Mouse (Mus musculus): ENCODE results near the gene Slc24a3. TPM values are rescaled to one million over a fixed set of nuclear protein-coding genes. Genes with fewer than 3 reads are reported as not detected.

Gene Slc24a3
- polyA plus RNA-seq, 1 experiment from 2014 or later, result 2.1 TPM

DNA sequence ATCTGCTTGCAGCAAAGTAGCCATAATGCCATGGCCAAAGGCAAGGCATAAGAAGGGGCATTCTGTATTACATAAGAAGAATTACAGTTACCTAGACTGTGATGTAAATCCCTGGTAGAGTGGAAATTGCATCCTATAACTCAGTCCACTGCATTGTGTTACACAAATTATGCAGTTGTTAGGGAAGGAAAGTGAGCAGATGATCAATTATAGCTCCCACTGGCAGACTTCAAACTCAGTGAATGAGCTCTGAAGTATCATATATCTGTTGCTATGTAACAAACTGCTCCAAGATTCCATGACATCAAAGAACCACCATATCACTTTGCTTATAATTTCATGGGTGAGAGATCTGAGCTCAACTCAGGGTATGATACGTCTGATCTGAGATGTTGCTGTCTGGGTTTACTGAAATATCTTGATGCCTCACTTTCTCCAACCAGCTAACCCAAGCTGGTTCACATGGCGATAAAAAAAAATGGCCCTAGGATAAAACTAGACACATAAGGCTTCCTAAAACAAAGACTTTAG lies 387.2 kb downstream of the Slc24a3 start:
- Histone ChIP-seq H3K27ac (ENCODE audit: low read depth, low read length) (no peak overlapping the region), H3K9me3 (ENCODE audit: control insufficient read depth, low read length) (no peaks in the 10 kb centered on the region), H3K36me3 (ENCODE audit: control insufficient read depth, insufficient read depth, low read length) (no peaks in the 10 kb centered on the region), H3K4me1 (replicated peaks; ENCODE audit: control insufficient read depth, insufficient read depth, low read length) (no peaks in the 10 kb centered on the region), H3K9ac (ENCODE audit: low read depth, low read length) (no peak overlapping the region), H3K4me2 (no peak overlapping the region), H3K27me3 (replicated peaks; ENCODE audit: control insufficient read depth, insufficient read depth, low read length) (no peaks in the 10 kb centered on the region), H3K4me3 (ENCODE audit: low read depth, low read length) (no peak overlapping the region)
- DNase-seq (ENCODE audit: low spot score), result no peak
- WGBS, result 77% methylated on average over 2 of the region's 2 CpGs
- no peak for ATAC-seq (replicated peaks; ENCODE audit: low FRiP score)

GRCm38 (mm10) chr2:145555713-145556112 lies 388.2 kb downstream of the Slc24a3 start:
- DNase-seq (ENCODE audit: low spot score) (no peak), ATAC-seq (replicated peaks; ENCODE audit: low FRiP score) (no peak)
- 76% methylated on average over 2 of the region's 2 CpGs for WGBS
- Histone ChIP-seq H3K4me1 (replicated peaks; ENCODE audit: control insufficient read depth, insufficient read depth, low read length) (no peaks in the 10 kb centered on the region), H3K9me3 (ENCODE audit: control insufficient read depth, low read length) (no peaks in the 10 kb centered on the region), H3K9ac (ENCODE audit: low read depth, low read length) (no peak overlapping the region), H3K27me3 (replicated peaks; ENCODE audit: control insufficient read depth, insufficient read depth, low read length) (no peaks in the 10 kb centered on the region), H3K4me2 (no peak overlapping the region), H3K27ac (ENCODE audit: low read depth, low read length) (no peak overlapping the region), H3K36me3 (ENCODE audit: control insufficient read depth, insufficient read depth, low read length) (no peaks in the 10 kb centered on the region), H3K4me3 (ENCODE audit: low read depth, low read length) (no peak overlapping the region)

GRCm38 (mm10) chr2:145557361-145557931 lies 389.9 kb downstream of the Slc24a3 start:
- ATAC-seq (replicated peaks; ENCODE audit: low FRiP score) (peak; percentile 63), DNase-seq (ENCODE audit: low spot score) (no peak)
- Histone ChIP-seq H3K9me3 (ENCODE audit: control insufficient read depth, low read length) (no peaks in the 10 kb centered on the region), H3K4me2 (no peak overlapping the region), H3K27ac (ENCODE audit: low read depth, low read length) (no peak overlapping the region), H3K36me3 (ENCODE audit: control insufficient read depth, insufficient read depth, low read length) (no peaks in the 10 kb centered on the region), H3K4me1 (replicated peaks; ENCODE audit: control insufficient read depth, insufficient read depth, low read length) (no peaks in the 10 kb centered on the region), H3K4me3 (ENCODE audit: low read depth, low read length) (no peak overlapping the region), H3K9ac (ENCODE audit: low read depth, low read length) (no peak overlapping the region), H3K27me3 (replicated peaks; ENCODE audit: control insufficient read depth, insufficient read depth, low read length) (no peaks in the 10 kb centered on the region)
- whole genome bisulfite sequencing, result 19% methylated on average over 1 of the region's 1 CpGs

DNA sequence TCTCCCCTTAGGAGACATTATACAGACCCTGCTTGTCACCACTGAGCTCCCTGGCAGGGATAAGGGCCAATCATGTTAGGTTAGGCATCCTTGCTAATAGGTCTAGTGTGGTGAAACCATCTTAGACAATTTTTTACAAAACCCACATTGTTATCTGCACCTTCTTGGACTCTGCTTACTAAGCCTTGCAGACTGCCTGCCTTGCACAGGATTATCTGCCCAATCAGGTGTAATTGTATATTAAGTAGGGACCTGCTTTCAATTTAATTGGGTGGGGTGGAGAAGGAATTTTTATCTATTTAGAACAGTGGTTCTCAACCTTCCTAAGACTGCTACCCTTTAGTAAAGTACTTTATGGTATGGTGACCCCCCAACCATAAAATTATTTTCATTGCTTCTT lies 394.9 kb downstream of the Slc24a3 start:
- ATAC-seq (replicated peaks; ENCODE audit: low FRiP score) (peak; percentile 74), DNase-seq (ENCODE audit: low spot score) (no peak)
- H3K27ac ChIP-seq (ENCODE audit: low read depth, low read length), result no peak overlapping the region
- no peak overlapping the region for H3K4me2 ChIP-seq
- no peaks in the 10 kb centered on the region; the same call in 1 of the 2 replicates for H3K4me1 ChIP-seq (replicated peaks; ENCODE audit: control insufficient read depth, insufficient read depth, low read length)
- no peaks in the 10 kb centered on the region for H3K27me3 ChIP-seq (replicated peaks; ENCODE audit: control insufficient read depth, insufficient read depth, low read length)
- H3K9ac ChIP-seq (ENCODE audit: low read depth, low read length), result no peak overlapping the region
- no peak overlapping the region for H3K4me3 ChIP-seq (ENCODE audit: low read depth, low read length)
- no peaks in the 10 kb centered on the region for H3K9me3 ChIP-seq (ENCODE audit: control insufficient read depth, low read length)
- H3K36me3 ChIP-seq (ENCODE audit: control insufficient read depth, insufficient read depth, low read length), result no peaks in the 10 kb centered on the region

DNA sequence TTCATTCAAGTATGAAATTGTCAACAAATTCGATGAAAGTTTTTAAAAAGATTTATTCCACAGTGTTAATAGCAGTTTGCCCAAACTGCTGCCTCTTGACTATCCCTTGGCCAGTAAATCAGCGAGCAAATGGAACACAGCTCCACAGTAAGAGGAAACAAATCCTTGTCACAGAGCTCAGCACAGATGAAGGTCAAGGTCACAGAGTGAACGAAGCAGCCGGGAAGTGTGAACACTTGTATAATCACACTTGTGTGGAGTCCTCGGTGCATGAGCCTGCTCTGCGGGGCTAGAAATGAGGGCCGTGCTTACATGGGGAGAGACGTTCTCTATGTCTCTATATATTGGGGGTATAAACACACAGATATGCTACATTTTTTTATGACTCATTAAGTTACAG lies 397.0 kb downstream of the Slc24a3 start:
- 81% methylated on average over 8 of the region's 8 CpGs for WGBS
- DNase-seq (ENCODE audit: low spot score) (no peak), ATAC-seq (replicated peaks; ENCODE audit: low FRiP score) (no peak)
- no peak overlapping the region for H3K4me2 ChIP-seq
- no peaks in the 10 kb centered on the region; the same call in 1 of the 2 replicates for H3K4me1 ChIP-seq (replicated peaks; ENCODE audit: control insufficient read depth, insufficient read depth, low read length)
- H3K4me3 ChIP-seq (ENCODE audit: low read depth, low read length), result no peak overlapping the region
- no peaks in the 10 kb centered on the region for H3K36me3 ChIP-seq (ENCODE audit: control insufficient read depth, insufficient read depth, low read length)
- no peak overlapping the region for H3K9ac ChIP-seq (ENCODE audit: low read depth, low read length)
- H3K27me3 ChIP-seq (replicated peaks; ENCODE audit: control insufficient read depth, insufficient read depth, low read length), result no peaks in the 10 kb centered on the region
- H3K27ac ChIP-seq (ENCODE audit: low read depth, low read length), result no peak overlapping the region
- no peaks in the 10 kb centered on the region for H3K9me3 ChIP-seq (ENCODE audit: control insufficient read depth, low read length)

DNA sequence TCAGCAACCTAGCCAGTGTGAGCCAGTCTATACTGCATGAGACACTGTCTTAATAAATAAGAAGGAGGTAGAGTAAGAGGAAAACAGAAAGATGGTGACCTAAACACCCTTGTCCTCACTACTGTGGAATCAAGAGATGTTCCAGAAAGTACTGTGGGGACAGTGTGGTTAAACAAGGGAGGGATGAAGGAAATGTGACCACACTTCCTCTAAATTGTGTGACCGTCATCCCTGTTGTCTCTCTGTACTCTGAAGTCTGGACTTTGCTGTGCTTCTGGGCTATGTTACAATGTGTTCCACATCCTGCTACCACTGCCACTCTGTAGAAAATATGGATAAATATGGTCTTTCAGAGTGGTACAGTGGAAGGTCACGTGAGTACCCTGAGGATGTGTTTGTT lies 399.4 kb downstream of the Slc24a3 start:
- H3K27ac ChIP-seq (ENCODE audit: low read depth, low read length), result no peak overlapping the region
- no peaks in the 10 kb centered on the region; the same call in 1 of the 2 replicates for H3K4me1 ChIP-seq (replicated peaks; ENCODE audit: control insufficient read depth, insufficient read depth, low read length)
- no peaks in the 10 kb centered on the region for H3K9me3 ChIP-seq (ENCODE audit: control insufficient read depth, low read length)
- no peak overlapping the region for H3K4me2 ChIP-seq
- no peaks in the 10 kb centered on the region for H3K27me3 ChIP-seq (replicated peaks; ENCODE audit: control insufficient read depth, insufficient read depth, low read length)
- H3K4me3 ChIP-seq (ENCODE audit: low read depth, low read length), result no peak overlapping the region
- ATAC-seq (replicated peaks; ENCODE audit: low FRiP score), result no peak
- no peaks in the 10 kb centered on the region for H3K36me3 ChIP-seq (ENCODE audit: control insufficient read depth, insufficient read depth, low read length)
- no peak overlapping the region for H3K9ac ChIP-seq (ENCODE audit: low read depth, low read length)
- 69% methylated on average over 2 of the region's 2 CpGs for WGBS
- DNase-seq (ENCODE audit: low spot score), result no peak

DNA sequence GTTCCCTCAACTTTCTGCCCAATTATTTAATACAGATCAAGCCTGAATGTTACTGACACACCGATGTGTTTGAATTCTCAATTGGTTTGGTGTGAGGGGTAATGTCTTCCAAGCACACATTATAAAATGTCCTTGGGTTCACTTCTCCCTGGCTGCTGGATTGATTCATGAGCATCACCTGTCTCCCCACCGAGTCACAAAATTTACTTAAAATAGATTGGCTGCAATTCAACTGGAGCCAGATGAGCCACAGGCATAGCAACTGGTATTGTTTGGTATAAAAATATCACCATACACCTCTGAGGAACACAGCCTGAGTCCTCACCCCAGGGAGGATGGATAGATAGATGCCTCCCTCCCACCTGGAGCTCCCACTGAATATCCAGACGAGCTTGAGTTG lies 404.4 kb downstream of the Slc24a3 start:
- H3K36me3 ChIP-seq (ENCODE audit: control insufficient read depth, insufficient read depth, low read length), result no peaks in the 10 kb centered on the region
- ATAC-seq (replicated peaks; ENCODE audit: low FRiP score), result no peak
- no peaks in the 10 kb centered on the region for H3K9me3 ChIP-seq (ENCODE audit: control insufficient read depth, low read length)
- no peak overlapping the region for H3K4me2 ChIP-seq
- no peak for DNase-seq (ENCODE audit: low spot score)
- 69% methylated on average over 3 of the region's 3 CpGs for WGBS
- H3K9ac ChIP-seq (ENCODE audit: low read depth, low read length), result no peak overlapping the region
- no peaks in the 10 kb centered on the region for H3K4me1 ChIP-seq (replicated peaks; ENCODE audit: control insufficient read depth, insufficient read depth, low read length)
- no peaks in the 10 kb centered on the region for H3K27me3 ChIP-seq (replicated peaks; ENCODE audit: control insufficient read depth, insufficient read depth, low read length)
- no peak overlapping the region for H3K4me3 ChIP-seq (ENCODE audit: low read depth, low read length)
- H3K27ac ChIP-seq (ENCODE audit: low read depth, low read length), result no peak overlapping the region

- Histone ChIP-seq H3K4me1 (replicated peaks; ENCODE audit: control insufficient read depth, insufficient read depth, low read length) (no peaks in the 10 kb centered on the region), H3K27me3 (replicated peaks; ENCODE audit: control insufficient read depth, insufficient read depth, low read length) (no peaks in the 10 kb centered on the region), H3K9me3 (ENCODE audit: control insufficient read depth, low read length) (no peaks in the 10 kb centered on the region), H3K9ac (ENCODE audit: low read depth, low read length) (no peak overlapping the region), H3K4me3 (ENCODE audit: low read depth, low read length) (no peak overlapping the region), H3K27ac (ENCODE audit: low read depth, low read length) (no peak overlapping the region), H3K4me2 (no peak overlapping the region), H3K36me3 (ENCODE audit: control insufficient read depth, insufficient read depth, low read length) (no peaks in the 10 kb centered on the region)
- WGBS, result 69% methylated on average over 4 of the region's 4 CpGs
- DNase-seq (ENCODE audit: low spot score) (no peak), ATAC-seq (replicated peaks; ENCODE audit: low FRiP score) (no peak)
Measured at GRCm38 (mm10) chr2:145574148-145574547, 406.6 kb downstream of the Slc24a3 start.

DNA sequence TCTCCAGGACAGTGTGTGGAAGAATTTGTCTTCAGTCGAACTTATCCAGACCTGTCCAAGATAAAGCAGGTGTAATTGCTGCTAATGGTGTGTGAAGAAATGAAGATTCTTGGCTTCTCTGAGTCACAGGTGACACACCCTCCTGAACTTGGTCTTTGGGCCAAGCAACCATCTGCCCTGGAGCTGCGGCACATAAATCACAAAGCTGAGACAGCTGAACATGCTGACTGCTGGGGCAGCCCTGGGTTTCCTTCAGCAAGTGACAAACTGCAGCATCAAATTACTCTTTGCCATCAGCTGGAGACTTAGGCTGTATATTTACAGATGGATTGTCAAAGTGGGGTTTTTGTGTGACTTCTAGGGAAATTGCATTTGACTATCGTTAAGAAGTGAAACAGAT lies 415.5 kb downstream of the Slc24a3 start:
- no peak overlapping the region for H3K27ac ChIP-seq (ENCODE audit: low read depth, low read length)
- H3K36me3 ChIP-seq (ENCODE audit: control insufficient read depth, insufficient read depth, low read length), result no peaks in the 10 kb centered on the region
- H3K9ac ChIP-seq (ENCODE audit: low read depth, low read length), result no peak overlapping the region
- no peaks in the 10 kb centered on the region for H3K27me3 ChIP-seq (replicated peaks; ENCODE audit: control insufficient read depth, insufficient read depth, low read length)
- ATAC-seq (replicated peaks; ENCODE audit: low FRiP score) (no peak), DNase-seq (ENCODE audit: low spot score) (no peak)
- H3K9me3 ChIP-seq (ENCODE audit: control insufficient read depth, low read length), result no peaks in the 10 kb centered on the region
- no peak overlapping the region for H3K4me2 ChIP-seq
- H3K4me1 ChIP-seq (replicated peaks; ENCODE audit: control insufficient read depth, insufficient read depth, low read length), result no peaks in the 10 kb centered on the region
- no peak overlapping the region for H3K4me3 ChIP-seq (ENCODE audit: low read depth, low read length)
- 71% methylated on average over 3 of the region's 3 CpGs for WGBS

Measured in liver, embryonic 11.5 days (tissue).